Mouse (Mus musculus): ENCODE results near the gene Grpel1. TPM values are rescaled to one million over a fixed set of nuclear protein-coding genes. Genes with fewer than 3 reads are reported as not detected.

The Grpel1 gene
- polyA plus RNA-seq, 1 experiment from 2014 or later, result 35.1 TPM

- Histone ChIP-seq H3K4me1 (ENCODE audit: insufficient read depth, low read depth, low read length) (peaks cover 27% of the 10 kb centered on the region; the same call in 1 of the 2 replicates), H3K27ac (ENCODE audit: low read length) (no peak overlapping the region), H3K9ac (replicated peaks; ENCODE audit: low read depth) (no peak overlapping the region), H3K4me2 (replicated peaks; ENCODE audit: low read depth, low read length) (no peak overlapping the region), H3K36me3 (ENCODE audit: insufficient read depth, low read length) (no peaks in the 10 kb centered on the region), H3K9me3 (ENCODE audit: low read length) (no peaks in the 10 kb centered on the region), H3K27me3 (replicated peaks; ENCODE audit: insufficient read depth, low read length) (peaks cover 3% of the 10 kb centered on the region; the same call in 1 of the 2 replicates), H3K4me3 (ENCODE audit: low read depth, low read length) (no peak overlapping the region)
- WGBS, result 83% methylated on average over 4 of the region's 4 CpGs
- no peak for DNase-seq (ENCODE audit: low spot score)
- ATAC-seq, result no peak
- no peak for TF ChIP-seq CTCF (IDR thresholded peaks at IDR 0.05)
- no peak for TF ChIP-seq EP300 (IDR thresholded peaks at IDR 0.05)
Measured at GRCm38 (mm10) chr5:36480398-36480797, 15.6 kb downstream of the Grpel1 start.

DNA sequence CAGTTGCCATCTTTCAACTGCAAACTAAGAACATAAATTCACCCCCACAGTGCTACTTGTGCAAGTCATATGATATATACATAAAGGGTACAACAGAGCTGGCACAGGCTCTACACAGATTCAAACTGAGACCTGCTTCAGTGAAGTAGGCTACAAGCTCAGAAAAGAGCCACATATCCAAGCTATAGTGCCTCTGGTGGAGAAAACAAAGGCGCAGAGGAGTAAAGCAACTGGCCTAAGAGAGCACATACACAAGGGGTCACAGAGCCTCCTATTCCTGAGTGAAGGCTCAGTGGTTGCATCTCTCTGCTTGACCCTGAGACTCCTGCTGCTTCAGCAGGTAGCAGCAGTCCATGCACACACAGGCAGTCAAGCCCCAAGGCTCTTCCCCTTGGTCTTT, 16.3 kb downstream of the Grpel1 start:
- no peak overlapping the region for H3K4me2 ChIP-seq (replicated peaks; ENCODE audit: low read depth, low read length)
- peaks cover 7% of the 10 kb centered on the region; the same call in 1 of the 2 replicates for H3K27me3 ChIP-seq (replicated peaks; ENCODE audit: insufficient read depth, low read length)
- DNase-seq (ENCODE audit: low spot score) (peak; percentile 21), ATAC-seq (no peak)
- no peak overlapping the region for H3K27ac ChIP-seq (ENCODE audit: low read length)
- H3K9me3 ChIP-seq (ENCODE audit: low read length), result no peaks in the 10 kb centered on the region
- H3K36me3 ChIP-seq (ENCODE audit: insufficient read depth, low read length), result no peaks in the 10 kb centered on the region
- peaks cover 27% of the 10 kb centered on the region; the same call in 1 of the 2 replicates for H3K4me1 ChIP-seq (ENCODE audit: insufficient read depth, low read depth, low read length)
- 62% methylated on average over 1 of the region's 1 CpGs for WGBS
- TF ChIP-seq CTCF (IDR thresholded peaks at IDR 0.05) (peak; percentile 52), EP300 (IDR thresholded peaks at IDR 0.05) (no peak)
- no peak overlapping the region for H3K9ac ChIP-seq (replicated peaks; ENCODE audit: low read depth)
- no peak overlapping the region for H3K4me3 ChIP-seq (ENCODE audit: low read depth, low read length)

- TF ChIP-seq EP300 (IDR thresholded peaks at IDR 0.05) (no peak), CTCF (IDR thresholded peaks at IDR 0.05) (no peak)
- H3K9ac ChIP-seq (replicated peaks; ENCODE audit: low read depth), result peak overlapping the region; percentile 64
- ATAC-seq (peak; percentile 47; the same call in 1 of the 2 replicates), DNase-seq (ENCODE audit: low spot score) (no peak)
- H3K4me1 ChIP-seq (ENCODE audit: insufficient read depth, low read depth, low read length), result peaks cover 27% of the 10 kb centered on the region; the same call in 1 of the 2 replicates
- H3K4me2 ChIP-seq (replicated peaks; ENCODE audit: low read depth, low read length), result peak overlapping the region; percentile 90
- H3K27ac ChIP-seq (ENCODE audit: low read length), result peak overlapping the region; percentile 81
- peaks cover 7% of the 10 kb centered on the region; the same call in 1 of the 2 replicates for H3K27me3 ChIP-seq (replicated peaks; ENCODE audit: insufficient read depth, low read length)
- no peaks in the 10 kb centered on the region for H3K9me3 ChIP-seq (ENCODE audit: low read length)
- WGBS, result 3% methylated on average over 28 of the region's 58 CpGs
- peak overlapping the region; percentile 70 for H3K4me3 ChIP-seq (ENCODE audit: low read depth, low read length)
- H3K36me3 ChIP-seq (ENCODE audit: insufficient read depth, low read length), result no peaks in the 10 kb centered on the region
Measured at GRCm38 (mm10) chr5:36483203-36484101, 18.7 kb downstream of the Grpel1 start.

- Histone ChIP-seq H3K4me1 (ENCODE audit: insufficient read depth, low read depth, low read length) (peaks cover 27% of the 10 kb centered on the region; the same call in 1 of the 2 replicates), H3K4me2 (replicated peaks; ENCODE audit: low read depth, low read length) (peak within 1 kb of the TSS; percentile 97), H3K27me3 (replicated peaks; ENCODE audit: insufficient read depth, low read length) (peaks cover 7% of the 10 kb centered on the region; the same call in 1 of the 2 replicates), H3K4me3 (ENCODE audit: low read depth, low read length) (peak within 1 kb of the TSS; percentile 70), H3K9me3 (ENCODE audit: low read length) (no peaks in the 10 kb centered on the region), H3K9ac (replicated peaks; ENCODE audit: low read depth) (peak within 1 kb of the TSS; percentile 64), H3K27ac (ENCODE audit: low read length) (peak within 1 kb of the TSS; percentile 81), H3K36me3 (ENCODE audit: insufficient read depth, low read length) (no peaks in the 10 kb centered on the region)
- 1% methylated on average over 51 of the region's 97 CpGs for WGBS
- peak; percentile 100 for DNase-seq (ENCODE audit: low spot score)
- ATAC-seq, result peak; percentile 99
- TF ChIP-seq EP300 (IDR thresholded peaks at IDR 0.05) (no peak), CTCF (IDR thresholded peaks at IDR 0.05) (peak; percentile 65)
Measured at GRCm38 (mm10) chr5:36484171-36484990, 19.6 kb downstream of the Grpel1 start, which contains the start of the genes Tada2b and Ccdc96. Gene Tada2b, minus strand, starts transcription at chr5:36484285. Gene Ccdc96, plus strand, starts transcription at chr5:36484588.

GRCm38 (mm10) chr5:36485306-36485705, 20.5 kb downstream of the Grpel1 start:
- Histone ChIP-seq H3K4me2 (replicated peaks; ENCODE audit: low read depth, low read length) (peak overlapping the region; percentile 97), H3K9ac (replicated peaks; ENCODE audit: low read depth) (no peak overlapping the region), H3K27ac (ENCODE audit: low read length) (no peak overlapping the region), H3K27me3 (replicated peaks; ENCODE audit: insufficient read depth, low read length) (peaks cover 7% of the 10 kb centered on the region; the same call in 1 of the 2 replicates), H3K36me3 (ENCODE audit: insufficient read depth, low read length) (no peaks in the 10 kb centered on the region), H3K4me1 (ENCODE audit: insufficient read depth, low read depth, low read length) (peaks cover 27% of the 10 kb centered on the region; the same call in 1 of the 2 replicates), H3K4me3 (ENCODE audit: low read depth, low read length) (peak overlapping the region; percentile 48), H3K9me3 (ENCODE audit: low read length) (no peaks in the 10 kb centered on the region)
- TF ChIP-seq CTCF (IDR thresholded peaks at IDR 0.05) (no peak), EP300 (IDR thresholded peaks at IDR 0.05) (no peak)
- 29% methylated on average over 19 of the region's 19 CpGs for WGBS
- ATAC-seq (no peak), DNase-seq (ENCODE audit: low spot score) (no peak)

Measured in lung, postnatal 0 days (tissue).